Mouse (Mus musculus) MEL (cell line): ENCODE results near the gene Dmac2. TPM values are rescaled to one million over a fixed set of nuclear protein-coding genes. Genes with fewer than 3 reads are reported as not detected.

Experiments
- DNase-seq: peaks from one replicate; pipeline ENCODE4 v3.0.0; 2011; ENCODE audit warnings: low read depth, low spot score
- H3K27ac ChIP-seq: 2 replicates; pipeline ENCODE4 v1.5.1; 2012; ENCODE audit warnings: low read depth, mild to moderate bottlenecking, control low read depth, low read length, moderate library complexity; ENCODE audit not compliant: control insufficient read depth
- H3K27me3 ChIP-seq, 2 experiments: fragments of 150-350 bp in 1 of 2; sonication (generic) in 1 of 2; 2 replicates each; pipeline ENCODE4 v1.6.1; 2012; ENCODE audit warnings: low read length in 2 of 2, mild to moderate bottlenecking in 2 of 2, improper control_type of control experiment in 1 of 2, moderate library complexity in 1 of 2; ENCODE audit not compliant: insufficient read depth in 2 of 2, control insufficient read depth in 1 of 2
- H3K36me3 ChIP-seq, 2 experiments: 2 replicates each; pipeline ENCODE4 v1.6.1; 2012 to 2014; ENCODE audit warnings: low read length in 2 of 2, improper control_type of control experiment in 1 of 2, inconsistent platforms in 1 of 2, mild to moderate bottlenecking in 1 of 2; ENCODE audit not compliant: insufficient read depth in 2 of 2, control insufficient read depth in 1 of 2
- H3K4me1 ChIP-seq, 2 experiments: fragments of 150-350 bp in 1 of 2; sonication (generic) in 1 of 2; 2 replicates each; pipeline ENCODE4 v1.6.1; 2012; ENCODE audit warnings: low read length in 2 of 2, improper control_type of control experiment in 1 of 2, mild to moderate bottlenecking in 1 of 2; ENCODE audit not compliant: insufficient read depth in 2 of 2, control insufficient read depth in 1 of 2
- H3K4me3 ChIP-seq, 2 experiments: fragments of 150-350 bp in 1 of 2; sonication (generic) in 1 of 2; 2 replicates each; pipeline ENCODE4 v1.5.1; 2012; ENCODE audit warnings: low read depth in 2 of 2, low read length in 2 of 2, mild to moderate bottlenecking in 2 of 2, moderate library complexity in 2 of 2, control low read depth in 1 of 2, improper control_type of control experiment in 1 of 2; ENCODE audit not compliant: control insufficient read depth in 1 of 2, insufficient read depth in 1 of 2
- H3K79me2 ChIP-seq: 2 replicates; pipeline ENCODE4 v1.6.1; 2012; ENCODE audit warnings: mild to moderate bottlenecking, low read length, moderate library complexity; ENCODE audit not compliant: control insufficient read depth, poor library complexity, insufficient read depth
- H3K9ac ChIP-seq: 2 replicates; pipeline ENCODE4 v1.6.1; 2012; ENCODE audit warnings: low read depth, mild to moderate bottlenecking, control low read depth, low read length, moderate library complexity; ENCODE audit not compliant: control insufficient read depth, poor library complexity, severe bottlenecking
- H3K9me3 ChIP-seq: fragments of 150-350 bp; sonication (generic); replicated peaks from 2 replicates; pipeline ENCODE4 v1.6.1; 2012; ENCODE audit warnings: mild to moderate bottlenecking, low read length, improper control_type of control experiment, moderate library complexity; ENCODE audit not compliant: insufficient read depth
- BHLHE40 ChIP-seq: IDR thresholded peaks from 2 replicates; pipeline ENCODE4 v1.6.1; 2012; ENCODE audit warnings: low read depth, mild to moderate bottlenecking, inconsistent platforms, low read length, improper control_type of control experiment, borderline replicate concordance
- CTCF ChIP-seq, 3 experiments: IDR thresholded peaks in 2 of 3; conservative IDR thresholded peaks in 1 of 3; 2 replicates each; pipeline ENCODE4 v1.5.1; 2011 to 2012; ENCODE audit warnings: low read length in 3 of 3, low read depth in 2 of 3, mild to moderate bottlenecking in 2 of 3, improper control_type of control experiment in 1 of 3, inconsistent platforms in 1 of 3, mixed read lengths in 1 of 3, moderate library complexity in 1 of 3; ENCODE audit not compliant: control insufficient read depth in 1 of 3, insufficient read depth in 1 of 3, poor library complexity in 1 of 3, severe bottlenecking in 1 of 3
- GABPA ChIP-seq: IDR thresholded peaks from 2 replicates; pipeline ENCODE4 v1.6.1; 2012; ENCODE audit warnings: low read depth, mild to moderate bottlenecking, inconsistent platforms, low read length, improper control_type of control experiment, moderate library complexity
- HCFC1 ChIP-seq: IDR thresholded peaks from 2 replicates; pipeline ENCODE4 v1.6.1; 2012; ENCODE audit warnings: low read depth, mild to moderate bottlenecking, inconsistent platforms, low read length, improper control_type of control experiment, moderate library complexity
- MAX ChIP-seq: IDR thresholded peaks from 2 replicates; pipeline ENCODE4 v1.6.1; 2011; ENCODE audit warnings: low read length, improper control_type of control experiment
- MYC ChIP-seq: IDR thresholded peaks from 2 replicates; pipeline ENCODE4 v1.6.1; 2011; ENCODE audit warnings: low read depth, mild to moderate bottlenecking, low read length, improper control_type of control experiment, moderate library complexity
- NELFE ChIP-seq: IDR thresholded peaks from 2 replicates; pipeline ENCODE4 v1.6.1; 2011; ENCODE audit warnings: low read depth, low read length, improper control_type of control experiment
- POLR2A ChIP-seq, 2 experiments: IDR thresholded peaks; 2 replicates each; pipeline ENCODE4 v1.6.1; 2011 to 2012; ENCODE audit warnings: low read length in 2 of 2, mild to moderate bottlenecking in 2 of 2, control low read depth in 1 of 2, improper control_type of control experiment in 1 of 2, low read depth in 1 of 2, moderate library complexity in 1 of 2; ENCODE audit not compliant: control insufficient read depth in 1 of 2, insufficient read depth in 1 of 2, poor library complexity in 1 of 2
- POLR2AphosphoS2 ChIP-seq: IDR thresholded peaks from 2 replicates; pipeline ENCODE4 v1.6.1; 2011; ENCODE audit warnings: low read length, improper control_type of control experiment
- POLR2AphosphoS5 ChIP-seq: IDR thresholded peaks from 2 replicates; pipeline ENCODE4 v1.6.1; 2012; ENCODE audit warnings: low read depth, borderline replicate concordance, mild to moderate bottlenecking, inconsistent platforms, low read length, moderate library complexity, mixed read lengths
- SIN3A ChIP-seq: IDR thresholded peaks from 2 replicates; pipeline ENCODE4 v1.6.1; 2012; ENCODE audit warnings: low read length, improper control_type of control experiment, inconsistent platforms
- USF1 ChIP-seq: IDR thresholded peaks from 2 replicates; pipeline ENCODE4 v1.6.1; 2014; ENCODE audit warnings: low read depth, mild to moderate bottlenecking, inconsistent platforms, low read length, improper control_type of control experiment, moderate library complexity
- ZNF384 ChIP-seq: IDR thresholded peaks from 2 replicates; pipeline ENCODE4 v1.6.1; 2012; ENCODE audit warnings: low read depth, mild to moderate bottlenecking, inconsistent platforms, low read length, improper control_type of control experiment
- polyA plus RNA-seq, 2 experiments: library from polyadenylated mRNA; stranded (reverse) in 1 of 2; unstranded in 1 of 2; fragments of >175 nt in 1 of 2; fragments of >200 nt in 1 of 2; gene quantifications; 2 replicates each; pipeline versions ENCODE4 v1.2.1 to v1.2.4; 2012; ENCODE audit warnings: low replicate concordance in 2 of 2, low read depth in 1 of 2; ENCODE audit not compliant: insufficient read length in 2 of 2, insufficient read depth in 1 of 2, missing spikeins in 1 of 2
- total RNA-seq: library from RNA; depleted of rRNA; stranded (reverse); fragments of 300-350 nt; gene quantifications from 2 replicates; pipeline ENCODE4 v1.2.3, GENCODE M21; 2012

Gene Dmac2
- total and polyA plus RNA-seq, 3 experiments, result 14.8 to 32.8 TPM; not detected in 1

DNA sequence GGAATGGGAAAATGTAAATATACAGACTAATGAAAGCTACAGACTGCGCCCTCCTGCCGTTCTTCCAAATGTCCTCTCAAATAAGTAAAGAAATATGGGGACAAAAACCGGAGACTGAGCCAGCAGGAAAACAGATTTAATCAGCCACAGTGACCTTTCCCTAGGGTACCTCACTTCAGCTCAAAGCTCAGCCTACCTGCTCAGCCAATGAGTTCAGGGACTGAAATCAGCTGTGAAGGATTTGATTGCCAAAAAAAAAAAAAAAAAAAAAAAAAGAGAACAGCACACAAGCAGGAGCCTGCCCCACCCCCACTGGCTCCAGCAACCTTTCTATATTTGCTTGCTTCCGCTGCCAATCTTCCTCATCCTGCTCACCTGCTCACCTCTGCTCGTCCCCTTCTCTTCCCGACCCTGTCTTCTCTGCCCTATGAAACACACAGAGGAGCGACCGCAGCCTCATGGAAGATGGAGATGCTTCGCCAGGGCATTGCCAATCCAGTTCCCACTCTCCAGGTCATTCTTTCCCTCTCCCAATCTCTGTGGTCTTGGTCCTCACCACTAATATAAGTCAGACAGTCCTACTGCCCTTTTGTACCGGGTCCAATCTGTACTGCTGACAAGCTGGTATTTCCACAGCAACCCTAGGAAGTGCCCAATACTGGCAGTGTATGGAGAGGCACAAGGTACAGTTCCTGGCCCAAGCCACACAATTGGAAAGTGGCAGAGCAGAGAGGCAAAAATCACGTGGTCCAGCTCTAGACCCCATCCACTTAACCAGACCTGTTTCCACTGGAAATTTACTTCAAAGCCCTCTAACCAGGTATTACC is 36.6 kb downstream of the Dmac2 start:
- no peak overlapping the region for H3K9ac ChIP-seq
- H3K4me3 ChIP-seq, result no peak overlapping the region
- peaks cover 0 to 13% of the 10 kb centered on the region in 2 experiments; a peak in 2 of 4 replicates for H3K36me3 ChIP-seq
- no peaks in the 10 kb centered on the region for H3K9me3 ChIP-seq
- DNase-seq, result no peak
- H3K27me3 ChIP-seq, result no peaks in the 10 kb centered on the region
- peaks cover 16% of the 10 kb centered on the region for H3K79me2 ChIP-seq
- no peak overlapping the region for H3K27ac ChIP-seq
- no peak for TF ChIP-seq USF1
- TF ChIP-seq ZNF384, result peak; percentile 80
- H3K4me1 ChIP-seq, result peaks cover 0 to 15% of the 10 kb centered on the region in 2 experiments; a peak in 2 of 4 replicates

DNA sequence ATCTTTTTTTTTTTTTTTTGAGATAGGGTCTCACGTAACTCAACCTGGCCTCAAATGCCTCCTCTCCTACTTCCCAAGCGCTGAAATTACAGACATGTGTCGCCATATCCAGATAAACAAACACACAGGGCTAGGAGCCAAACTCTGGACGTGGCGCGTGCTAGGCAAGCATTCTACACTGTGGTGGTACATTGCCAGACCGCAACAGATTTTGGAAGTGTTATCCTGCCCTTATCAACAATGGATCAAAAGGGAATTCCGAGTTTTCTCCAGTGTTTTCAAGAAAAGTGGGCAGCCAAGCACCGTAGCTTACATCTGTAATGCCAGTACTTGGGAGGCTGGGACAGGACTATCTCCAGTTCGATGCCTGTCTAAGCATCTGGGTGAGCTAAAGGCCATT is 38.6 kb downstream of the Dmac2 start:
- no peaks in the 10 kb centered on the region for H3K9me3 ChIP-seq
- TF ChIP-seq CTCF (IDR thresholded peaks at IDR 0.05 in 2 of 3, conservative IDR thresholded peaks at IDR 0.05 in 1 of 3; ENCODE audit: control insufficient read depth in 1 of 3, insufficient read depth in 1 of 3, low read depth in 2 of 3, low read length in 3 of 3, poor library complexity in 1 of 3, severe bottlenecking in 1 of 3), result no peak
- no peak for TF ChIP-seq BHLHE40
- TF ChIP-seq SIN3A, result no peak
- no peak for TF ChIP-seq POLR2AphosphoS5
- no peak for TF ChIP-seq ZNF384
- no peak for TF ChIP-seq MAX
- no peak for TF ChIP-seq HCFC1
- no peak for TF ChIP-seq POLR2A (IDR thresholded peaks at IDR 0.05; ENCODE audit: control insufficient read depth in 1 of 2, insufficient read depth in 1 of 2, low read depth in 1 of 2, low read length in 2 of 2, poor library complexity in 1 of 2)
- TF ChIP-seq NELFE, result no peak
- TF ChIP-seq POLR2AphosphoS2, result no peak
- TF ChIP-seq MYC, result no peak
- no peak for TF ChIP-seq GABPA
- TF ChIP-seq, all 39 proteins: peak for 0
- H3K27ac ChIP-seq, result no peak overlapping the region
- no peaks in the 10 kb centered on the region for H3K27me3 ChIP-seq
- H3K36me3 ChIP-seq, result peaks cover 0 to 23% of the 10 kb centered on the region in 2 experiments; a peak in 2 of 4 replicates
- peak; percentile 49 for DNase-seq
- H3K4me1 ChIP-seq, result peaks cover 0 to 20% of the 10 kb centered on the region in 2 experiments; a peak in 2 of 4 replicates
- peak overlapping the region; percentile 62 to 77 for H3K4me3 ChIP-seq
- H3K9ac ChIP-seq, result peak overlapping the region; percentile 76
- peaks cover 29% of the 10 kb centered on the region for H3K79me2 ChIP-seq
